Mouse (Mus musculus) neural tube, postnatal 0 days (tissue): Measurements from ENCODE around the gene Gm10184. TPM values are rescaled to one million over a fixed set of nuclear protein-coding genes. Genes with fewer than 3 reads are reported as not detected.

ENCODE experiments used
- polyA plus RNA-seq: library from polyadenylated mRNA; unstranded; fragments of >200 nt; fragmentation: Nextera tagmentation; extraction: Ambion mirVana; gene quantifications from 2 replicates; pipeline ENCODE4 v1.2.1, GENCODE M21; 2015

Gm10184 gene
- polyA plus RNA-seq, result 11.8 and 17.0 TPM in 2 replicates

DNA sequence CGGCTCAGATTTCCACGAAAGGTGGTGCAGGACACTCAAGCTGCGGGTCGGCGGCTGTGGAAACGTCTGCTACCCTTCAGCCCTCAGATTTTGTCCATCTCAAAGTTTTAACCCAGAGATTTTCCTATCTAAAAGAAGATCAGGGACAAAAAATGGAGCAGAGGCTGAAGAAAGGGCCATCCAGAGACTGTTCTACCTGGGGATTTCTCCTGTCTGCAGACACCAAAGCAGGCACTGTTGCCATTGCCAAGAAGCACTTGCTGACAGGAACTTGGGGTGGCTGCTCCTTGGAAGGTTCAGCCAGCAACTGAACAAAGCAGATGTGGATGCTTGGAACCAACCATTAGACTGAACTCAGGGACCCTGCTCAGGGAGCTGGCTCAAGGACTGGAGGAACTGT lies at the start of gene Gm10184:
TSS of gene Gm10184 (minus strand) at position 101 of the 400 bp plus-strand sequence.

